Mouse (Mus musculus) thymus, postnatal 14 days (tissue): ENCODE data around the gene Ptma.
"Not testable (repeated sequence)": the region's sequence is repeated elsewhere in the genome, so short reads cannot be mapped to it uniquely, and the experiment has no call there.

Source experiments
- DNase-seq: peaks from one replicate; pipeline ENCODE4 v3.0.0; 2021

Ptma gene

GRCm38 (mm10) chr1:86497361-86497760 is 29.2 kb upstream of the Ptma start:
- no peak for DNase-seq

- no peak for DNase-seq
Observed at GRCm38 (mm10) chr1:86497986-86498385, 28.5 kb upstream of the Ptma start.

GRCm38 (mm10) chr1:86498611-86499010 is 27.9 kb upstream of the Ptma start:
- DNase-seq: no peak

- peak; percentile 93 for DNase-seq
Observed at GRCm38 (mm10) chr1:86499903-86500302, 26.6 kb upstream of the Ptma start.

GRCm38 (mm10) chr1:86500681-86501080 is 25.8 kb upstream of the Ptma start:
- no peak for DNase-seq

- DNase-seq: peak; percentile 88
Observed at GRCm38 (mm10) chr1:86501114-86501532, 25.4 kb upstream of the Ptma start.

- DNase-seq: peak; percentile 93
Observed at GRCm38 (mm10) chr1:86501559-86501958, 25.0 kb upstream of the Ptma start.

- peak; percentile 44 for DNase-seq
Observed at GRCm38 (mm10) chr1:86502221-86503048, 24.1 kb upstream of the Ptma start.

- DNase-seq: peak; percentile 82
Observed at GRCm38 (mm10) chr1:86503165-86503747, 23.3 kb upstream of the Ptma start.

GRCm38 (mm10) chr1:86503906-86504696 is 22.4 kb upstream of the Ptma start:
- DNase-seq: peak; percentile 92

- peak; percentile 24 for DNase-seq
Observed at GRCm38 (mm10) chr1:86504697-86505421, 21.7 kb upstream of the Ptma start.

GRCm38 (mm10) chr1:86505461-86505860 is 21.1 kb upstream of the Ptma start:
- peak; percentile 31 for DNase-seq

GRCm38 (mm10) chr1:86506420-86506819 is 20.1 kb upstream of the Ptma start:
- DNase-seq: no peak

GRCm38 (mm10) chr1:86507866-86508265 is 18.7 kb upstream of the Ptma start:
- no peak for DNase-seq

- DNase-seq: peak; percentile 99
Observed at GRCm38 (mm10) chr1:86509410-86509809, 17.1 kb upstream of the Ptma start.

GRCm38 (mm10) chr1:86510266-86510665 is 16.3 kb upstream of the Ptma start:
- peak; percentile 27 for DNase-seq

GRCm38 (mm10) chr1:86510676-86511441 is 15.7 kb upstream of the Ptma start:
- DNase-seq: no peak

- DNase-seq: no peak
Observed at GRCm38 (mm10) chr1:86512154-86512720, 14.3 kb upstream of the Ptma start.

- not testable (repeated sequence) for DNase-seq
Observed at GRCm38 (mm10) chr1:86513031-86513430, 13.5 kb upstream of the Ptma start.

GRCm38 (mm10) chr1:86515715-86516410 is 10.7 kb upstream of the Ptma start:
- DNase-seq: no peak

- DNase-seq: no peak
Observed at GRCm38 (mm10) chr1:86517076-86517475, 9.4 kb upstream of the Ptma start.
